Mouse (Mus musculus): ENCODE results near the gene Lzic. TPM values are rescaled to one million over a fixed set of nuclear protein-coding genes. Genes with fewer than 3 reads are reported as not detected.

Gene Lzic
- total RNA-seq, 2 experiments from 2014 or later, result 13.1 to 14.1 TPM

- no peak for DNase-seq (ENCODE audit: low spot score)
These were observed 8.0 kb upstream of the Lzic start, which contains the start of gene Tmem274 for GRCm38 (mm10) chr4:149477078-149477477. Gene Tmem274 (plus strand): TSS chr4:149477378.

- DNase-seq (ENCODE audit: low spot score), result no peak
These were observed 463 bp upstream of the Lzic start for GRCm38 (mm10) chr4:149484566-149484965.

- no peak for DNase-seq (ENCODE audit: low spot score)
These were observed 787 bp downstream of the Lzic start for GRCm38 (mm10) chr4:149485825-149486206.

DNA sequence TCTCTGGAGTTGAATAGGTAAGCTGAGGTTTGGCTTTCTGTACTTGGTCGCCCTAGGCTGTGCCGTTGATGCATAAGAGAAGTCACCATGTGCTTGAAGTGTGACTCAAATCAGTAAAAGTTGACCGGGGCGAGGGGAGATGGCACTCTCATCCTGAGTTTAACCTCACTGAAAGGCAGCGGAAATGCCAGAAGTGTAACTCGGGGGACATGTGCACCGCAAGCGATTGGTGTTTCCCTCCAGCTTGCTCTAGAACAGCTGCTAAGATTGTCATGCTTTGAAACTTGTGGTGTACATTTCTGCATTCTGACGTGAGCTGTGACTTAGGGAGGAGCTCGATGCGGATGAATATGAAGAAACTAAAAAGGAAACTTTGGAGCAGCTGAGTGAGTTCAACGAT is 2.7 kb downstream of the Lzic start:
- DNase-seq (ENCODE audit: low spot score), result no peak

DNA sequence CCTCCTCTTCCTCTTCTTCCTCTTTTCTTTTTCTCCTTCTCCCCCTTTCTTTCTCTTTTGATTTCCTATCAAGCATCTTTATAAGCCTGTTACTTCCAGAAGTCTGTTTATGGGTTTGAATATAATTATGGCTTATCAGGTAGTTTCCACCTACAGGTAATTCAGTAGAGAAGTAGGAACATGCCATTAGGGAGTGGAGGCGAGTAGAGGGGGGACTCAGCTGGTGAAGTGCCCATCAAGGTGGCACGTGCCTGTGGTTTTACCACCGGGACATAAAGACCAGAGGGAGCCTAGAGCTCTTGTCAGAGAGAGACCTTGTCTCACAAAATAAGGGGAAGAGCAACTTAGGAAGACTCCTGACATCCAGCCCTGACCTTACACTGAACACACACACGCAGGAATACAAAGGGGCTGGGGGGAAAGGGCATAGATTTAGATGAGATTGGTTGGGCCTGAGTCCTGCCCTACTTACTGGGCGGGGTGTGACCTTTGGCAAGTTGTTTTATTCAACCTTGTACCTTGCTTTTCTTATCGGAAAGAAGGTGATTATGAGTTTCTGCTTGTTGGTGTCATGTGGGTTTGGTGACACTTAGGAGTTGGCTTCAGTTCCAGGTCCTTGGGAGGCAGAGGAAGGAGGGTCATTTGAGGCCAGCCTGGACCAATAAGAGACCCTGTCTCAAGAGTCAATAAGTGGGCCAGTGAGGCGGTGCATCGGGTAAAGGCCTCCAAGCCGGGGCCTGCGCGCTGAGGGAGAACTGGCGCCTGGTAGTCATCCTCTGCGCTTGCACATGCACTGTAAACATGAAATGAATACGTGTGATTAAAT is 4.6 kb downstream of the Lzic start:
- DNase-seq (ENCODE audit: low spot score), result no peak

DNA sequence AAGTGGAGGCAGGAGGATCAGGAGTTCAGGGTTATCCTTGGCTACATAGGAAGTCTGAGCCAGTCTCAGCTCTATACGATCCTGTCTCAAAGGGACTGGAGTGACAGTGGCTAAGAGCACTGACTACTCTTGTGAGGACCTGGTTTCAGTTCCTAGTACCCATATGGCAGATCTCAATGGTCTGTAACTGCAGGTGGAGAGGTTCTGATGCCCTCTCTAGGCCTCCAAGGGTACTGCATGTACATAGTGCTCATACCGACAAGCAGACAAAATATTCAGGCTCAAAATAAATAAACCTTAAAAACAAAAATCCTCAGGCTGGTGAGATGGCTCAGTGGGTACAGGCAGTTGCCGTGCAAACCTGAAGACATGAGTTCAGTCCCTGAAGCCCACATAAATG is 6.1 kb downstream of the Lzic start:
- DNase-seq (ENCODE audit: low spot score), result no peak

DNA sequence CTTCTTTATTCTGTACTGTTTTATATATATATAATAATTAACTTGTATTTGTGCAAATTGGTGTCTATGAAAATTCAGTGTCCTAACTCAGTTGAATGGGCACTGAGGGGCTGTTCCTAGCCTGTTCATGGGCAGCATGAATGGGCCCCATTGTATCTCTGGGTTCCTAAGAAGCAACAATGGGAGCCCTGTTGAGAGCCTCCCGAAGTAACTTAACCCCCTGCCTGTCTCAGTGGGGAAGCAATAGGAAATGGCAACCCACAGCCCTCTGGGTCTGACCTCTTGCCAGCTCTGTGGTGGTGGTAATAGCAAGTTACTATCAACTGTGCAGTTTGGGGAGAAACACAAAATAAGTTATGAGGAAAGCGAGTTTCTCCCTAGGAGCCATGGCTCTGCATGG is 11.6 kb downstream of the Lzic start:
- no peak for DNase-seq (ENCODE audit: low spot score)

DNA sequence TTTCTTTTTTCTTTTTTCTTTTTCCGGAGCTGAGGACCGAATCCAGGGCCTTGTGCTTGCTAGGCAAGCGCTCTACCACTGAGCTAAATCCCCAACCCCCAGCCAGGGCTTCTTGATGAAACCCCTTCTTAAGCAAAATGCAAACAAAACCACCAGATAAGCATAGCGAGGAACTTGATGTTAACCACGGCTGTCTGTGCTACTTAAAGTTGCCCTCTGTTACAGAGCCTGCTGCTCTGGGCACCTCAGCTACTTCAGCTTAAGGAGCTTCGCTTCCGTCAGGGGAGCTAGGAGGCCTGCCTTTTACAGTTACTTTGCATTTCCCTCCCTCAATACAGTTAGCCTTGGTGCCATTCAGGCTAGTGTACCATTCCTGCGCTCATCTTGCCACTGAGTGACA is 13.9 kb downstream of the Lzic start:
- no peak for DNase-seq (ENCODE audit: low spot score)

DNA sequence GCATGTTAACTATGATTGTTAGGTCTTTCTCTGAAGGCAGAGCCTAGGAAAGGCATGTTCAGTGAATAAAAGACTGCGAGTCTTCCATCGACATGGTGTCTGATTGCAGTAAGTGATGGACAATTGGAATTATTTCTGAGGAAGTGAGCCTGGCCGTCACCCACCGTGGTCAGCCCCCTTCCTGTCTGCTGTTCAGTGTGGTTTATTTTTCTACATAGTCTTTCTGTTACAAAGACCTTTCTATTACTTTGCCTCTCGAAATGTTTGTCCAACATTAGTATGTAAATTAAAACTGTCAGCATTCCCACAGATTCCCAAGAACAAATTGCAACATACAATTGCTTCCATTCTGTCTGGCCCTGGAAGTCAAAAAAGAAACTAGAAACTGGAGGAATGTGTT is 14.8 kb downstream of the Lzic start:
- DNase-seq (ENCODE audit: low spot score), result no peak

DNA sequence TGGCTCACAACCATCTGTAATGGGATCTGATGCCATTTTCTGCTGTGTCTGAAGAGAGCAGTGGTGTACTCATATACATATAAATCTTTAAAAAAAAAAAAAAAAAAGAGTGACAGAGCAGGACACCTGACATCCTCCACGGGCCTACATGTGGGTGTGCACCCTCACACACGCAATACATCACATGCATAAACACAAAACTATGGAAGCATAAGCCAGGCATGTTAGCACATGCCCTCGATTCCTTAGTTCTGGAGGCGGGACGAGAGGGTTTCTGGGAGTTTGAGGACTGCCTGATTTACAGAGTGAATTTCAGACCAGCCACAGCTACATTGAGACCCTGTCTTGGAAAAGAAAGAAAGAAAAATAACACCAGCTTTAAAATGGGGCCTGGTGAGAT is 19.3 kb downstream of the Lzic start:
- no peak for DNase-seq (ENCODE audit: low spot score)

- no peak for DNase-seq (ENCODE audit: low spot score)
These were observed 19.8 kb downstream of the Lzic start for GRCm38 (mm10) chr4:149504858-149505257.

DNA sequence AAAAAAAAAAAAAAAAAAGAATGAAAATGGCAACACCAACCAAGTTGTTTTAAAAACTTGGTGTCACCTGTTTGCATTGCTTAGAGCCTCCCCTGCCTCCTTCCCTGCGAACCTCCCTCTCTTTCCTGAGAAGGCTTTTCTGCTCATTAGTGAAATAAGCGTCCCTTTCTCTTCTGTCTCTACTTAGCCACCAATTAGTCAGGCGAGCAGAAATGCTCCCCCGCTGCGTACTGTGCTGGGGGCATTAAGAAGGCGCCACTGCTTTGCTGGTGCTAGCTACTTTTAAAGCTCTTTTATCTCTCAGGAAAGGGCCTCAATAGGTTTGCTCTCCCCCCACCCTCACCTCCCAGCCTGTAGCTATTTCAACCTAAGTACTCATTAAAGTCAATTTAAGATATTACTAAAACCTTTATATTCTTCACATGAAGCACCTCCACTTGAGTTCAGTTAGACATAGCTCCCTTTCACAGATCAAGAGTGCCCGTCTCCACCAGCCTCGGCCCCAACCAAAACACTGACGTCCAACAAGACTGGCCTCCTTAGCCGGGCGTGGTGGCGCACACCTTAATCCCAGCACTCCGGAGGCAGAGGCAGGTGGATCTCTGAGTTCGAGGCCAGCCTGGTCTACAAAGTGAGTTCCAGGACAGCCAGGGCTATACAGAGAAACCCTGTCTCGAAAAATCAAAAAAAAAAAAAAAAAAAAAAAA is 20.4 kb downstream of the Lzic start:
- DNase-seq (ENCODE audit: low spot score), result no peak

DNA sequence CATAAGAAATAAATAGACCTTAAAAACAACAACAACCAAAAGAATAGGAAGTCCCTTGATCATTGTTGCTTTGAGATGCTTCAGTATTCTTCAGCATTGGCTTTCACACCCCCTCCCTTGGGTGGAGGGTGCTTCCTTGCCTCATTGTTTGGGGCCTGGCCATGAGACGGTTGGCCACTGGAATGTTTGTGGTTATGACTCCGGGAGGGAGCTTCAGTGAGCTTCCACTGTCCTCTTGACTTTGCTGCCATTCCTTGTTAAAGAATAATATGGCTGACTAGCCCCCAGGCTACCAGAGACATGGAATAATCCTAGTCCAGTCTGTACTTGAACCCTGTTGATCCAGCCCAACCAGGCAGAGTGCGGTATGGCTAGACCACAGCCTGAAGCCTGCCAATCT is 21.9 kb downstream of the Lzic start:
- no peak for DNase-seq (ENCODE audit: low spot score)

DNA sequence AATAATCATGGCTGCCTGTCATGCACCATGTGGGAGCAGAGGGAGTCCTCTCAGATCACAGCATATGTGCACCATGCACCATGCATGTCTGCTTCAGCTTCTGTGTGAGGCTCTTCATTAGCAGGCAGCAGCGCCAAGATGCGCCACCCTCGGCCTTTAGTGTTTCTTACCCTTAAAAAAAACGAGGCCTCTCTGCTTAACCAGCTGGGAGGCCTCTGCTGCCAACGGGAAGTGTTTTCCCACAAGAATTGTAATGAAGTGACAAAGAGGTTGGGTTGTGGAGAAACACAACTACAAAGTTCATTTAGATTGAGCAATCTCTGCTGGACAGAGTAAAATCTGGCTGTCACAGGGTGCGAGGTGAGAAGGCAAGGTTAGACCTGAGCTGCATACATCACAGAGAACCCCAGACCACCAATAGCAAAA is 26.2 kb downstream of the Lzic start:
- no peak for DNase-seq (ENCODE audit: low spot score)

DNA sequence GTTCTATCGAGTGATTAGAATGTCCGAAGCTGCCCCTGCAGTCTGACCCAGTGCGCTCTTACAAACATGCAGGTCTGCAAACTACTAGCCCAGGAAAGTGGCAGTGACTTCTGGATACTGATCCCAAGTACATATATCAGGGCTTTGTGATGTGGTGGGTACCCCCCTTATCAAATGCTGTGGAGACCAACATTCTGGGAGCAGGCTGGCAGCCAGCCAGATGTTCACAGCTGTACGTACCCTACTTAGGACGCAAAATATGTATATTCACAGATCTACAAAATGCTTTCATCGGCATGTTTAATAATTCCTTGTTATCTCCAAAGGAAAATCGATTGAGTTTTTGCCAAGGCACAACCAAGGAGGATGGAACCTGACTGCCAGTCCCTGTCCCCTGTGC is 27.0 kb downstream of the Lzic start:
- no peak for DNase-seq (ENCODE audit: low spot score)

DNA sequence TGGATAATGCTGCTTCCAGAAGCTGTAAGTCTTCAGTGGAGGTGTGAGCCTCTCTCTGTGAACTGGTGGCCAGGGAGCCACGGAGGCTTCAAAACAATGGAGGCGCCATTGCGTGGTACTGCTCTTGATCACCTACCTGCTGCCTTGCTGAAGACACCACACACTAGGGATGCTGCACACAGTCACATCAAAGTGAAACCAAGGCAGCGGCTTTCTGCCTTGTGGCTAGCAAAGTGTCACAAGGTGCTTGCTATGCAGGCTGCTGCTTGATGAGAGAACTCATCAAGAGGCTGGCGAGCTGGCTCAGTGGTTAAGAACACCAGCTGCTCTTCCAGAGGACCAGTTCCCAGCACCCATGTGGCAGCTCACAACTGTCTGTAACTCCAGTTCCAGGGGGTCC is 30.7 kb downstream of the Lzic start:
- no peak for DNase-seq (ENCODE audit: low spot score)

GRCm38 (mm10) chr4:149517868-149518340 is 32.9 kb downstream of the Lzic start, which contains the start of gene Ctnnbip1:
Gene Ctnnbip1 (plus strand): TSS chr4:149518236.
- peak; percentile 98 for DNase-seq (ENCODE audit: low spot score)

- no peak for DNase-seq (ENCODE audit: low spot score)
These were observed 33.6 kb downstream of the Lzic start for GRCm38 (mm10) chr4:149518351-149519220.

DNA sequence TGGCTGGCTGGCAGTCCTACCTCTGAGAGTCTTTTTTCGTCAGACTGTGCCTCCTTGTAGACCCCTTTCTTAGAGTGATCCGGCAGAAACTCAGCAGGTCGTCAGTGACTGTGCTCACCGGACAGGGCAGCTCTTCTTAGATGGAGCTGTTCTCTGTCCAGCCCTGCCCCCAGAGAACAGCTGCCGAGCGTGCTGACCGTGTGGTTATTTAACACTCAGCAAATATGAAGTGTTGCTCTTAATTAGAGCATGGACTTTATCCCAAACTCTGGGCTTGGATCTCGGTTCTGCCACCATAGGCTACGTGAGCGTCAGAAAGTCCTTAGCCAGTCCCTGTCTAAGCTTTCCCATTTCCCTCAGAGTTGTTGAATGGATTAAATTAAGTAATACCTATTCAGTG is 36.2 kb downstream of the Lzic start:
- peak; percentile 34 for DNase-seq (ENCODE audit: low spot score)

DNA sequence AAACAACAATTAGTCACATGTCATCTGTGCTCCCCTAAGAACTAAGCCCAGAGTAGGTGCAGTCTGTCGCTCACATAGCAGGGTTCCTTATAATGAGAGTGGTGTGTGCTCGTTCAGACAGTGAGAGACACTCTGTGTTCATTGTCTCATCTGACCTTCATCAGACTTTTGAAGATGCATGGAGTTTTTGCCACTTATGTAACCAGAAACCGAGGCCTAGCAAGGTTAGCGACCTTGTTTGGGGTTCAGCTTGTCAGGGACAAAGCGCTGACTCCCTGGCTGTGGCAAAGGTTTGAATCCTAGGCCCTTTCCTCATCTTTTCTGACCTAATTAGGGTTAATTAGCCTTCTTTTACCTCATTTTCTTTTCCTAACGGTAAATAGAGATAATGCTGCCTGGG is 38.9 kb downstream of the Lzic start:
- no peak for DNase-seq (ENCODE audit: low spot score)

GRCm38 (mm10) chr4:149525170-149525569 is 40.1 kb downstream of the Lzic start:
- DNase-seq (ENCODE audit: low spot score), result no peak

DNA sequence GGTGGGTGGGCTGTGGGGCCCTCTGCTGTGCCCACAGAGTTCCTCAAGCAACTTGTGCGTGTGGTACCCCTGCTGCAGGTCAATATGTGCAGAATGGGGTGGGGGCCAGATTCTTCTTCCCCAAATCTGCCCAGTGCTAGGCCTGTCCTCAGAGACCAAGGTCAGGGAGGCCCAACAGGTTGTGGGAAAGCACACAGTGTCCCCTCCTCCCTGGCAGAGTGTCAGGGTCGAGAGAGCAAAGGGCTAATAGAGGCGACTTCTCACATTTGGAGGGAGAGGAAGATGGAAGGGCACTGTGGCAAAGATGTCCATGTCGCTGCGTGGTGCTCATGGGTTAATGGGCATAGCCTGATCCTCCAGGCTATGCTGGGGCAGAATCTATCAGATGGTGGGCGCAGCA is 40.8 kb downstream of the Lzic start:
- no peak for DNase-seq (ENCODE audit: low spot score)

All from gastrocnemius, adult 18-20 months (tissue).